Mouse (Mus musculus) testis, adult 2 months (tissue): ENCODE results near the gene Lin7c. TPM values are rescaled to one million over a fixed set of nuclear protein-coding genes. Genes with fewer than 3 reads are reported as not detected.
"Not testable (repeated sequence)": the region's sequence is repeated elsewhere in the genome, so short reads cannot be mapped to it uniquely, and the experiment has no call there.

Source experiments
- H3K27ac ChIP-seq: fragments of 200-500 bp; 2 replicates; pipeline ENCODE4 v1.5.1; 2012; ENCODE audit warnings: low read depth, low read length; ENCODE audit not compliant: control insufficient read depth, insufficient read depth
- H3K27me3 ChIP-seq: fragments of 200-500 bp; 2 replicates; pipeline ENCODE4 v1.6.1; 2012; ENCODE audit warnings: mild to moderate bottlenecking, low read length, moderate library complexity; ENCODE audit not compliant: control insufficient read depth, insufficient read depth
- H3K36me3 ChIP-seq: fragments of 200-500 bp; 2 replicates; pipeline ENCODE4 v1.6.1; 2012; ENCODE audit warnings: mild to moderate bottlenecking, low read length; ENCODE audit not compliant: control insufficient read depth, insufficient read depth
- H3K4me1 ChIP-seq: fragments of 200-500 bp; 2 replicates; pipeline ENCODE4 v1.6.1; 2012; ENCODE audit warnings: low read length; ENCODE audit not compliant: control insufficient read depth, insufficient read depth
- H3K4me3 ChIP-seq: fragments of 200-500 bp; 2 replicates; pipeline ENCODE4 v1.5.1; 2012; ENCODE audit warnings: low read depth, mild to moderate bottlenecking, low read length, moderate library complexity, mixed read lengths; ENCODE audit not compliant: control insufficient read depth
- CTCF ChIP-seq: fragments of 200-500 bp; IDR thresholded peaks from 2 replicates; pipeline ENCODE4 v1.5.1; 2012; ENCODE audit warnings: low read depth, mild to moderate bottlenecking, inconsistent platforms, low read length, moderate library complexity; ENCODE audit not compliant: control insufficient read depth, insufficient read depth, insufficient replicate concordance
- POLR2A ChIP-seq: fragments of 200-500 bp; IDR thresholded peaks from 2 replicates; pipeline ENCODE4 v1.6.1; 2012; ENCODE audit warnings: low read depth, mild to moderate bottlenecking, inconsistent platforms, low read length, moderate library complexity; ENCODE audit not compliant: control insufficient read depth
- polyA plus RNA-seq: library from polyadenylated mRNA; depleted of rRNA; stranded (reverse); fragments of >200 nt; gene quantifications from 2 replicates; pipeline ENCODE4 v1.2.3, GENCODE M21; 2012; rRNA removed

Lin7c gene
- polyA plus RNA-seq: 7.7 and 7.9 TPM in 2 replicates

- no peaks in the 10 kb centered on the region for H3K27me3 ChIP-seq
- peaks cover 1% of the 10 kb centered on the region for H3K36me3 ChIP-seq
- no peaks in the 10 kb centered on the region for H3K4me1 ChIP-seq
- TF ChIP-seq CTCF (no peak), POLR2A (peak; percentile 98)
- peak within 1 kb of the TSS; percentile 94 for H3K27ac ChIP-seq
- peak within 1 kb of the TSS; percentile 96 for H3K4me3 ChIP-seq
These were observed at the start of gene Lin7c for GRCm38 (mm10) chr2:109890597-109890996. Lin7c (plus strand) TSS chr2:109890853.

DNA sequence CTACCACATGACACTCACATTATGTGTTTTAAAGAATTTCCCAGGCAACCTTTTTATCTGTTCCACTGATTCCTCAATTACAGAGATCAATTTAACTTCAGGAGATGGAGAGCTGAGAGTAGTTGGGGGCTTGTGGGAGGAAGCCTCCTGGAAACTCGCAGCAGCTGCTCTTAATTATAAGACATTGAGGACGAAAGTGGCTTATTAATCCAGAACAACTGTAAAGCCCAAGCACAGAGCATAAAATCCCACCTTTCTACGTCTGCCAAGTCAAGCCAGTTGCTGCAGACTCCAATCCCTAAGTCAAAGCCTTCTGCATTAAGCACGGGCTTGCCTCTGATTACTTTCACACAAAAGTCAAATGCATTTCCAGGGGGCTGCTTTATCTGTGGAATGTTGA is 44.3 kb upstream of the Lin7c start:
- Histone ChIP-seq H3K27me3 (no peaks in the 10 kb centered on the region), H3K4me1 (no peaks in the 10 kb centered on the region), H3K27ac (no peak overlapping the region), H3K4me3 (no peak overlapping the region), H3K36me3 (no peaks in the 10 kb centered on the region)
- TF ChIP-seq POLR2A (no peak), CTCF (no peak)

- Histone ChIP-seq H3K4me3 (no peak overlapping the region), H3K4me1 (no peaks in the 10 kb centered on the region), H3K27me3 (no peaks in the 10 kb centered on the region), H3K36me3 (no peaks in the 10 kb centered on the region), H3K27ac (no peak overlapping the region)
- TF ChIP-seq POLR2A (no peak), CTCF (no peak)
These were observed 42.3 kb upstream of the Lin7c start for GRCm38 (mm10) chr2:109848305-109848704.

GRCm38 (mm10) chr2:109848715-109849114 is 41.9 kb upstream of the Lin7c start:
- no peak overlapping the region for H3K27ac ChIP-seq
- no peak overlapping the region for H3K4me3 ChIP-seq
- no peaks in the 10 kb centered on the region for H3K4me1 ChIP-seq
- H3K36me3 ChIP-seq: no peaks in the 10 kb centered on the region
- H3K27me3 ChIP-seq: no peaks in the 10 kb centered on the region
- TF ChIP-seq CTCF (no peak), POLR2A (no peak)

DNA sequence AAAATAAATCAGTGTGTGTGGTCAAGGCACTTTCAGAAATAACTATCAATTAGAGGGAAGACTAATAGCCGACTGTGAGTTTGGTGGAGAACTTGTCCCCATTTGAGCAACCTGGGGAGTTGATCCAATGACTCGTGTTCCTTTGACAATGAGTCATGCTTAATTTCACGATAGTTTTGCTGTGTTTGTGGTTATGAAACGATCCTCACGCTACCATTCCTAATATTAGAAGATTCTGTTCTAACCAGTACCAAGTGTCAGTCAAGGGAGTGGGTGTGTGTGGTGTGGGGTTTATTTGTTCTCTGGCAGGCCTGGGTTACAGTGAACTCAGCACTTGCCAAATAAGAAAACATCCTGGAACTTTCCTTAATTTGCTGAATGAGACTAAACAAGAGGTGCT is 35.1 kb upstream of the Lin7c start:
- Histone ChIP-seq H3K27me3 (no peaks in the 10 kb centered on the region), H3K36me3 (no peaks in the 10 kb centered on the region), H3K4me1 (no peaks in the 10 kb centered on the region), H3K4me3 (no peak overlapping the region), H3K27ac (no peak overlapping the region)
- TF ChIP-seq POLR2A (no peak), CTCF (no peak)

- no peak overlapping the region for H3K27ac ChIP-seq
- no peaks in the 10 kb centered on the region for H3K4me1 ChIP-seq
- no peaks in the 10 kb centered on the region for H3K36me3 ChIP-seq
- H3K27me3 ChIP-seq: no peaks in the 10 kb centered on the region
- no peak for TF ChIP-seq CTCF
- TF ChIP-seq POLR2A: no peak
- no peak overlapping the region for H3K4me3 ChIP-seq
These were observed 31.0 kb upstream of the Lin7c start for GRCm38 (mm10) chr2:109859671-109860070.

- no peaks in the 10 kb centered on the region for H3K4me1 ChIP-seq
- no peak overlapping the region for H3K27ac ChIP-seq
- H3K36me3 ChIP-seq: no peaks in the 10 kb centered on the region
- TF ChIP-seq POLR2A (no peak), CTCF (no peak)
- H3K4me3 ChIP-seq: no peak overlapping the region
- no peaks in the 10 kb centered on the region for H3K27me3 ChIP-seq
These were observed 29.8 kb upstream of the Lin7c start for GRCm38 (mm10) chr2:109860832-109861231.

DNA sequence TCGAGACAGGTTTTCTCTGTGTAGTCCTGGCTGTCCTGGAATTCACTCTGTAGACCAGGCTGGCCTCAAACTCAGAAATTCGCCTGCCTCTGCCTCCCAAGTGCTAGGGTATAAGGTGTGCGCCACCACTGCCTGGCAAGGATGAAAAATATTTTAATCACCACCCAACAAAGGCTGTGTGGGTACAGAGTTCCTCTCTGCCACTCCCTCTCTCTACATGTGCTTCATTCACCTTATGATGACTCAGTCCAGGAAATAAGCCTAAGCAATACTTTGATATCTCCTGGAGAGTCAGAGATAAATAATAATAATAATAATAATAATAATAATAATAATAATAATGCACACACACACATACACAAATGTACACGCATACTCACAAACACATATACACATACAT is 11.2 kb upstream of the Lin7c start:
- not testable (repeated sequence) for H3K36me3 ChIP-seq, H3K27me3 ChIP-seq, H3K4me3 ChIP-seq, H3K4me1 ChIP-seq, H3K27ac ChIP-seq
